Mouse (Mus musculus) c-Kit-negative CD71-positive TER-119-positive erythroid progenitor cells, embryonic 14.5 days (primary cell): ENCODE data around the gene Bco1.

ENCODE experiments used
- DNase-seq: peaks from one replicate; pipeline ENCODE4 v3.0.0-alpha.2; 2013; ENCODE audit warnings: low read depth, low spot score

Gene Bco1

DNA sequence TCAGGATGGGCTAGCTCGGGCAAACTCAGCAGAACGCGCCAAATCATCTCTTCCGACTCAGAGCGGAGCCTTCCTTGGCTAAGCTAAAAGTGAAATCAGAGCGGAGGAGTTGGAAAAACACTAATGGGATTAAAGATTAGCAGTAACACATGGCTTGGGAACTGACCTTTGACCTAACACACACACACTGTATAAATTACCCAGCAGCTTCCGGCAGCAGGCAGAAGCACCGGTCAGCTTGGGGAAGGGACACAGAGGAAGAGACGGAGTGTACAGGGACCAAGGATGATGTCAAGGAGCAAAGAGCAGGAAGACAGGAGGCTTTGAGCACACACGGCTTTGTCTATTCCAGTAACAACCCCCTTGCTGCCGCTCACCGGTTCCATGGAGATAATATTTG, at the start of gene Bco1:
Gene Bco1, plus strand, starts transcription at position 208 of the 400 bp plus-strand sequence.
- no peak for DNase-seq

DNA sequence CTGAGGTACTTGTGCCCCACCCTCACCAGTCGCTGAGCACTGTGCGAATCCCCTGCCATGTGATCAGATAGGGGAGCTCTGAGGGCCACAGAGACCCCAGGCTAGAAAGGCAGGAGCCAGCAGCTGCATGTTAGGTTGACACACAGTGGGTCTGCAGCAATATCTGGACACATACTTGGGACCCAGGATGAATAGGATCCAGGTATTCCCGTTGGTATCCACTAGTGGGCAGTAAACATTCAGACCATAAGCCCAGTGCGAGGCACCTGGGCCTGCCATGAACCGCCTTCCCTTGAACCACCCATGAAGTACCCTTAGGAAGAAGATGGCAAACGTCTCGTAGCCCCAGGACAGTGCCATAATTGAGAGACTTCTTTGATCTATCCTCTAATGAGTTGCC, 46.2 kb upstream of the Bco1 start:
- no peak for DNase-seq

DNA sequence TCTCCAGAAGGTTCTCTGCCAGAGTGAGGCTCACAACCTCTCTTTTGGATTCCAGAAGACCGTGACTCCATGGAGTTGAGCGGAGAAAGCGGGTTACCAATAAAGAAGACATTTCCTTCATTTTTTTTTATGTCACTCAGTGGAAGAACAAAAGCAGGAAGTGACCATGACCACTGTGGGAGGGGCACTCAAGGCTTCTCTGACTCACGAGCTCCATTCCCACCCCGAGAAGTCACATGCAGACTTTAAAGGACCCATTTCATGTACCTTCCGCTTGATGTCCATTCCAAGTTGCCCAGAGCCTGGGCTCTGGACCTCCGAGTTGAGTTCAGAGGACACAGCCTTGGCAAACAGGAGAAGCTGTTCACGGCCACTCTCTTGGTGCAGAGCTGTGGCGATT, 44.9 kb upstream of the Bco1 start:
- no peak for DNase-seq

DNA sequence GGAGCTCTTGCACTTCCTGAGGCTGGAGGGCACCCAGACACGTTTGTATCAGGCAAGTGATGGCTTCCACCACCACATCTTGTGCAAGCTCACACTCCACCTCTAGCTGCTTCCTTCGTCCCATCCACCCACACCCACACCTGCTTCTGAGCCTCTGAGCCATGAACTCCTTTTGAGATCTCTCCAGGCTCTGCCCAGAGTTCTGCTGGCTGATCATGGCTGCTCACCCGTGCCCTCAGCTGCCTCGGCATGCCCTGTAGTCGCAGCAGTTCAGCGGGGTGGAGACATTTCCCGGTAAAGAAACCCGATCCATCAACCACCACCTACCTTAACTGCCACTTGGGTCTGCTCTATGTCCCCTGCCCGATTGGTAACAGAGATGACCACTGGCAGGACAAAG, 44.3 kb upstream of the Bco1 start:
- no peak for DNase-seq

DNA sequence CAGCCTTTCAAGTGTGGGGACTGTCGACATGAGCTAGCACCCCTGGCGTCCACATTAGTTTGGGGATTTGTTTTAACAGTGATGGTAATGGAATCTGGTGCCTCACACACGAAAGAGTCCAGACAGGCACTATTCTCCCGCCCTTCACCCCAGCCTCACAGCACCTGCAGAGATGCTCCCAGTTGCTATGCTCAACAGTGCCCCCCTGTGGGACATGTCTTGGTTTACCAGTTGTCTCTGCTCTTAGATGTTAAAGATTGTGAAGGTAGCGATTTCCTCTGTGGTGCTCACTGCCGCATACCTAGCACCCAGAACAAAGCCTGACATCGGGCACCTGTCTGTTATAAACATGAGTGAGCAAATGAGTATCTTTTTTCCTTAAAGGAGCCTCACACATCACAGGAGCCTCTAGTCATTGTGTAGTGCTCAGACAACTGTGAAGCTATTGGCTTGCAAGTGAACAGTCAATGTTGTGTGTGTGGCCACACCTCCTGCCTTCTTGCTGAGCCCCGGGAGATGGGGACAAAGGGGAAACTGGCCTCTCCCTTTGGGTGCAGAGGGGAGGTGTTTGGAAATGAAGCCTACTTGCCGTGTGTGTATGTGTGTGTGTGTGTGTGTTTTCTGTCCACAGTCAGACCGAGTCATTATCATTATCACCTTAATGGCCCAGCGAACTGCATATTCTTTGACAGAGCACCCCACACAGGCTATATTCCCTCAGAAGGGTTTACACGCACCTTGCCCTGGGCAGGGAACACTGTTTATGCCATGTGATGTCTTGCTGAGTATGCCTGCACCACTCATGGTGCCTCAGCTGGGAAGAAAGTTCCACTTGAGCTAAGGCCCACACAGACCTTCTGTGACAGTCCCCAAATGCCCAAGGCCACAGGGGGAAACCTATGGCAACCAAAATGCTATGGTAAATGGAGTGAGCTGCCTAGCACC, 42.2 kb upstream of the Bco1 start:
- DNase-seq = no peak

DNA sequence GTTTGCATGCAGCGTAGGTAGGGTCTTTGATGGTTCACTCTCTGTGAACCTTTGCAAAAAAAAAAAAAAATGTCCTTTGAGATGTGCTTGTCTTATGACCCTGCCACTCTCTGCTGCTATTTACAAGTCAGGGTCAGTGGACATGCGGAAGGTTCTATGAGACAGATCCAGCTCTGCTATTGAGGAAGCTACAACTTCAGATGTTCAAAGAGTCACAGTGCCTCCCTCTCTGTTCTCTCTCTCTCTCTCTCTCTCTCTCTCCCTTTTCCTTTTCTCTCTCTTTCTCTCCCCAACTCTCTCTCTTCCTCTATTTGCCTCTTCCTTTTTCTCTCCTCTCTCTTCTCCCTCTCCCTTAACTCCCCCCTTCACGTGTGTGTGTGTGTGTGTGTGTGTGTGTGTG, 41.5 kb upstream of the Bco1 start:
- no peak for DNase-seq

DNA sequence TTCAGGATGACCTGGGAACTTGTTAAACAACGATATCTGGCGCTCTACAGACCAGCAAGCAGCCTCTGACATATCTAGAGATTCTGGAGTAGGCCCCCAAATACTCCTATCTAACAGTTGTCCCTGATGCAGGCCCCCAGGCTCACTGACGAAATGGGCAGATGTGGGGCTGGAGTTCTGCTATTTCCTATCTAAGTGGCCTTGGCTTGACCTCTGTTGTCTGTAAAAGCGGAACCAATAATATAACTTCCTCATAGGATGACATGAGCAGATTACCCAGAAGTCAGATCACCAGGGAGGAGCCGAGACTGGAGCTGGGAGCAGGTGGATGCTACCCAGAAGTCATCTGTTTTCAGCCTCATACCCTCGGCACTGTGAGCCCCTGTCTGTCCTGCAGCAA, 40.6 kb upstream of the Bco1 start:
- no peak for DNase-seq

DNA sequence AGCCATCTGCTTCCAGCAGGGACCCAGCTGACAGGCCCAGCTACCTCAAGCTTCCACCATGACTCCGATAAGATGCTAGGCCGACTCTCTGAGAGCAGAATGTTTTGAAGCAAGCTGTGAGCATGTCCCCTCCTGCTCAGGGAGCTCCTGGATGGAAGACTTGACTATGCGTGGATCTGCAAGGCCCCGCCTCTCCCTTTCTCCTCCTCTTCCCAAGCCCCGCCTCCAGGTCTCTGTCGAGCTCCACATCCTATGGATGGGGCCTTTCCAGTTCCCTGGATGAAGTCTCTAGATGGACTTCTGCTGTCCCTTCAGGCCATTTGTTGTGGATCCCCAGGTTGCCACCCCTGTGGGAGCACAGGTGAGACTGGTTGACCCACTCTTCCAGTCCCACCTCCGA, 36.6 kb upstream of the Bco1 start:
- no peak for DNase-seq

DNA sequence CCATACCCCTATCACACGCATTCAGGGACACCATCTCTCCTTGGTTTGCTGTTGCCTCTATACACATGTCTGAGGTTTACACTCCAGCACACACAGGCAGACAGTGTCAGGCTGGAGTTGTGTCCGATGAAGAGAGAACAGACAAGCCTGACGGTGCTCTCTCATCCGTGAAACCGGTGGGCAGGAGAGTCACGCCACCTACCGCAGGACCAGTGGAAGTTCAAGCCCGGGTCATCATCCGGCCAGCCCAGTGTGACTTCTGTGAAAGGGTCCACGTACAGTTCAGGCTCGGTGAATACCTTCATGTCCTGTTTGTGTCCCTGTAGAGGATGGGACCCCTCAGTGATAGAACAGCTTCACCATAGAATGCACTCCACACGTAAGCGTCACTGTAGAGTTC, 35.3 kb upstream of the Bco1 start:
- DNase-seq = no peak

DNA sequence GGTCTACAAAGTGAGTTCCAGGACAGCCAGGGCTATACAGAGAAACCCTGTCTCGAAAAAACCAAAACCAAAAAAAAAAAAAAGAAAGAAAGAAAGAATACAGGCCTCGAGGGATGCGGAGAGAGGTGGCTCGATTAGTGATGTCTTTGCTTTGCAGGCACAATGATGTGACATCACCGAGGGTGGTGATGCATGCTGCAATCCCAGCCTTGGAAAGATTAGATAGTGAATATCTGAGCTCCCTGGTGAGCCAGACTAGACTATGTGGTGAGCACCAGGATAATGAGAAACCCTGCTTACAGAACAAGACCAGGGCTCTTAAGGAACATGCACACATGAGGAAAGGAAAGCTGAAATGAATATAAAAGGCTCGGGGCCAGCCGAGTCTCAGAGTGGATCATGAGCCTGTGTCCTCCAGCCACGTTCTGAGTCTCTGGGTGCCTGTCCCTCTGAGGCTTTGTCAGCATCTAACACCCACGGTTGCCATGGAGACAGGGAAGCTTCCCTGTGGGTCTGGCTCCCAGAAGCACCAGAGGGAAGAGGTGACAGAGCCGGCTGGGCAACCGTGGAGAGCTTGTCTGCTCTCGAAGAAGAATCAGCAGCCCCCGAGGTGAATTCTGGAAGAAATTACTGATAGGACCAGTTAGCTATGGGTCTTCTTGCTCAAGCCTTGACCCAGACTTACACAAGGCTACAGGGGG, 34.3 kb upstream of the Bco1 start:
- no peak for DNase-seq

DNA sequence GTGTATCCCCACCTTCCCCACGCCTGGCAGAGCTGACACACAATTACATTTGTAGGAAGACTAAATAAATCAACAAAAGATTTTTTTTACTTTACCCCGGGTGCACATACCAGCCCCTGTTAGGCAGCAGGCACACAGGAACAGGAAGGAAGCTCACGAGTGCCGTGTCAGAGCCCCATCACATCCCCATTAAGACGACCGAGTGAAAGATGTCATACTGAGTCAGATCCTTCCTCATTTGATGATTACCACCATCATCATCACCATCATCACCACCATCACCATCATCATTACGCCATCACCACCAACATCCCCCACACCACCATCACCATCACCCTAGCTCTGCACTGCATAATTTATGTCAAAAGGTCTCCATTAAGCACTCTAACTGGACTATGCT, 28.7 kb upstream of the Bco1 start:
- no peak for DNase-seq

DNA sequence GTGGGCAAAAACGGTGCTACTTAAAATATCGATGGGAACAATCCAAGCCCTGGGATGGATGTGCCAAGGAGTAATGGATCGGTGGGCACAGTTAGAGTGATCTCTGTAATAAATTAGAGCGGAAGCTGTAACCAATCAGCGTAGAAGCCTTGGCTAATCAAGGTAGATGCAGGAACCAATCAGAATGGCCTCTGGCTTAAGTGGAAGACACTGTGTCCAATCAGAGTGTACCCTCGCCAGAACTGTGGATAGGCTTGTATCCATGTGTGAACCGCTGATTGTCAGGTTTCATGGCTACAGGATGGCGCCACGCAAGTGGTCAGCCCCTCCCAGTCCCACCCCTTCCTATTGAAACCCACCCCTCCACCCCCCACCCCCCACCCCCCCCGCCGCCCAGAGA, 28.3 kb upstream of the Bco1 start:
- no peak for DNase-seq

DNA sequence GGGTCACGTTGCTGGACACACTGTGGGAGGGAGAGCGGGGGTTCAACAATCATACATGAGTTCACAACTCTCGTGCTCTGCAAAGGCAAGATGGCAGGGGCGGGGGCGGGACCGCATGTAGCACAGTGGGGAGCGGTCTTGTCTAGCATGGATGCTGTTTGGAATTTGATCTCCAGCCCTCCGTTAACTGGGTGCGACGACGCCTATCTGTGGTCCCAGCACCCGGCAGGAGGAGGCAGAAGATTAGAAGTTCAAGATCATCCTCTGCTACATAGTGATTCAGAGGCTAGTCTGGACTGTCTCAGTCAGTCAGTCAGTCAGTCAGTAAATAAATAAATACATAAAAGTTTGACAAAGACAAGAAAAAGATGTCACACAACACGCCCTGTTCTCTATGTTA, 27.4 kb upstream of the Bco1 start:
- DNase-seq = no peak

DNA sequence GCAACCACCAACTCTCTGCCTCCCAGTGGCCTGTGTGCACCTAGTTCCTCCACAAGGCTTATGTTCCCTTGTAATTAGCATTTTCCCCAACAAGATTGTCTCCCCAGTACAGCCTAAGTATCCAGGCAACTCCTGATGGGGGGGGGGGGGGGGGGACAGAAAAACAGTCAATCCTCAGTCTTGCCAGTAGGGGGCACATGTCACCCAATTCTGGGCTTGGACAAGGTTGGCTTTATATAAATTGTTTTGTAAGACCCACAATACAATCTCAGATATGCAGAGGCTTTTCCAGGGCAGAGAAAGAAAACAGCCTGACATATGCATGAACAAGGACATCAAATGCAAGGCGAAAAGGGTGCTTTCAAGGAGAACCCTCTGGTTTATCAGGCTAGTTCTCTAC, 25.9 kb upstream of the Bco1 start:
- no peak for DNase-seq

DNA sequence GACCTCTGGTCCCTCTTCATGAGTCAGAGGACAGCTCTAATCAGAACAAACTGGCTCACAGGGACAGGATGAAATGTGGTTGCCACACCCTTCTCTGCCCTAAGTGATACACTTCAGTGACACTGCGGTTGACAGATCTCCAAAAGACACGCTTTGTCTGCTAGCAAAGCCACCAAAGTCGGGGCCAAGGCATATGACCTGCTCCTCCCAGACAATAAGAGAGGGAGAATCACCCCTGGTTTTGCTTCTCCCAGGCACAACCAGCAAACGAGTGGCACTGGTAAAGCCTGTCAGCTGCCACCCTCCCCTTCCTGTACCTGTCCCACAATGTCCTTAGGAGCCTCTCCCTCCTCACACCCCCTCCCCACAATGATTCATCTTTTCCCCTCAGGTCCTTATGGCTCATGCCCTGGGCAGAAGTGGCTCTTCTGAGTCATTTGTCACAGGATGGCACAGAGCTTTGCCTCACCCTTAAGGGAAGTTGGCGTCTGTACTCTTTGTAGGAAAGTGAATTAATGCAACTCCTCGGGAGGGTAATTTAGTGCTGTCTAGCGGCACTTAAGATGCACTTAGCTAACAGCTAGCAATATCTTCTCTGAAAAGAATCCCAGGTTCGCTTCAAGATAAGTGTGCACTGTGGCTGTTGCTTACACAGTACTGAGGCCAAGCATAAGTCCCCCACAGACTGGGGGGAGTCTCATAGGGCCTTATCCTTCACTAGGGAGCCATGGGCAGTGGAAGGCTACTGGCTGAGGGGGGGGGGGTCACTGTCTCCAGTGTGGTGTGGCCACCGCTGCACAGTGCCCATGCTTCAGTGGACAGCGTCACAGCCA, 21.1 kb upstream of the Bco1 start:
- DNase-seq = no peak

DNA sequence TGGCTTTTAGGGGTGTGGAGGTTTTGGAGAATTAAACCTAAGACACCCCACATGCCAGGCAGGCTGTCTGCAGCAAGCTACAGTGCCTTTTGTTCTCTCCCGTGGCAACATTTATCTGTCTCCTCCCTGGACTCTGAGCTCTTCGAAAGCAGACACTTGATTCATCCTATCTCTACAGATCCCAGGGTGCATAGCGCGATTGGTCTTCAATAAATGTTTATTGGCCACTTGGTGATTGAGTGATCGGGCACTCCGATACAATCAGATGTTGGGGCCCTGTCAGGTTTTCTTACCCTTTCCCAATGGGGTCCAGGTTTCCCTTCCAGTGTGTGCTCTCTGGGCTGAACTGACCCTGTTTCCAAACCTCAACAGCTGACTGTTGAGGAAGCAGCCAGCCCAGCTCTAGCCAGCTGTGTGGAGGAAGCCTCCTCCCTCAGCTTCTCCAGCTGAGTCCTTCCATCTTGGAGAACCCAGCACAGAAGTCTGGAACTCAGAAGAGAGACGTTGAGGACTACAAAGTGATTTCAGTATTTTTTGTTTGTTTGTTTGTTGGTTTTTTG, 17.2 kb upstream of the Bco1 start:
- DNase-seq = no peak

DNA sequence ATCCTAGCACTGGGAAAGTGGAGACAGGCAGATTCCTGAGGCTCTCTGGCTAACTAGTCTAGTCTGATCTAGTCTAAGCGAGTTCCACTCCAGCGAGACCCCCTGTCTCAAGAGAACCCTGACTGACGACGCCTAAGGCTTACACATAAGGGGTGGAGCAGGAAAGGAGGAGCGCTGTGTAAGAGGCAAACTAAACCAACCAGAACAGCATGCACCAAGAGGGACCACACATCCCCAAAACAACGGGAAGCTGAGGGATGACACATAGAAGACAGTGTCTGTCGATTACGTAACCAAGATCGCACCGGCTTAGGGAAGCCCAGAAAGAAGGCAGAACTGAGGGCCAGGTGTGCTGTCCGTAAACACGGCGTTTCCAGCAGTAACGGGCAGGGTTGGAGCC, 16.0 kb upstream of the Bco1 start:
- no peak for DNase-seq

DNA sequence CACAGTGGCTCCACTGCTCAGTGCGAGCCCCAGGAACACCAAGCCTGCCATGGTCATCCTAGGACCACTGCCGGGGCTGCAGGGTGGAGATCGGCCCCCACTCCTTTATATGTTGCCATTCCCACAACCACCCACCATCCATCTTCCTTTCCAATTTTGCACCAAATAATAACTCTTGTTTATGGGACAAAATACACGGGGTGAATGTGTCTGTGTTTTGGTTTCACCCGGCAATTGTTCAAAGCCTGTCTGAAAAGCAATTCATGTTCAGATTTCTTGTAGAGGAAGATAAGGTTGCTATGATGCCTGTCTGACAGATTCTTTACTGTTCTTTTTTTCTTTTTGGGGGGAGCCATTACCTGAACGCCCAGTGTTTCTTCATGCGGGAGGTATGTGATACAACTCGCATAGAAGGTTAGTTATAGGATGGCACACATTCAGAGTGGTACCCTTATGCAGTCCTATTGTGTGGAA, 13.2 kb upstream of the Bco1 start, which contains the start of gene Pkd1l2:
Gene Pkd1l2, minus strand, starts transcription at position 51 of the 474 bp plus-strand sequence.
- no peak for DNase-seq

DNA sequence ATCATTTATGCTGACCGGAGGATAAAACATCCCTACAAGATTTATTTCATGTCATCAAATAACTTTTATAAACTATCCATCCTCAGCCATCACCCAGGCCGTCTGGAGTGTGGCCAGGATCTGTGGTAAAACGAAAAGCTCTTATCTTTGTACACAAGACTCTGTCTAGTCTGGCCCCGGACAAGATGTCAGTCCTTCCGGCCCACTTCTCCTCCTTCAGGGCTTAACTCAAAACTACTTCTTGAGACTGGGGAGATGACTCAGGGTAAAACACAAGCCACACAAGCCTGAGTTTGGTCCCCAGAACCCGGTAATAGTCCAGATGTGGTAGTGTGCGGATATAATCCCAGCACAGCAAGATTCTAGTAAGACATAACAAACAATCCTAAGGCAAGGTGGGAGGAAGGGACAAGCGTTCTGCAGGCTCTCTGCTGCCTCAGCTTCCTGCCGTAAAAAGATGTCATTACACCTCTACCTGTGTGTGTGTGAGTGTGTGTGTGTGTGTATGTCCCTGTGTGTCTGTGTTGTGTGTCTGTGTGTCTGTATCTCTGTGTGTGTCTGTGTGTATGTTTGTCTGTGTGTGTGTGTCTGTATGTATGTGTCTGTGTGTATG, 12.6 kb upstream of the Bco1 start:
- peak; percentile 29 for DNase-seq

DNA sequence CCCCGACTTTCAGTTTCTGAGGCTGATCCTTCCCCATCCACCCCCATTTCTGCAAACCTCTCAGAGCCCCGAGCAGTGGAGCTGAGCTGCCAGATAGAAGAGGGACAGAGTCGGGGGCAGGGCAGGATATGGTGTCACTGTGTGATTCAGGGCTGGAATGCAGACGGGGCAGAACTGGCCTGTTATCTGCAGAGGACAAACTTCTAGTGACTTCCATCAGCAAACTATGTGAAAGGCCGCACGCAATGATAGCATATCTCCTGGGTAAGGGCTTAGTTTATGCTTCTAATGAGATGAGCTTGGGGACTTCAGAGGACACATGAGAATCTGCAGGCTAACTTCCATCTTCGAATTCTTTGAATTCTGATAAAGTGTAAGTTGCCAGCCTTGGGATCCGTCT, 10.1 kb upstream of the Bco1 start:
- peak; percentile 40 for DNase-seq

DNA sequence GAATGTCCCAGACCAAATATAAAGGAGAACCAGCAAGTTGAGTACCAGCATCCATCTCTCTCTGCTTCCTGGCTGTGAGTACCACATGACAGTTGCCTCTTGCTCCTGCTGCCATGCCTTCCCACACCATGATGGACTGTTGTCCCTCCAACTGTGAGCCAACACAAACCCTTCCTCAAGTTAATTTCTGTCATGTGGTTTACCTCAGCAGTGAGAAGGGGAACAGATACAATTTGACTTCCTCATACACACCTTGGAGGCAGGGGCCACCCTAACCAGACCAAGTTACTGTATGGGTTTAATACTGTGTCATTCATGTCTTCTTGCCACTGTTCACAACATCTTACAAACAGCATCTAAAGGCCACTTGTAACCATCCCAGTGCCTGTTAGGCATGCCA, 8.6 kb upstream of the Bco1 start:
- DNase-seq = no peak
